Mouse (Mus musculus) T-helper 1 cell (primary cell): ENCODE measurements at regions not wholly inside any gene's neighbourhood (a gene's known extent, or its start where the extent isn't known, plus 50 kb on each side); places are given as distances from the start of the nearest gene placed in this dataset.
"Not testable (repeated sequence)": the region's sequence is repeated elsewhere in the genome, so short reads cannot be mapped to it uniquely, and the experiment has no call there.

ENCODE experiments used
- in situ Hi-C: fragments of 300-600 bp; cut with MboI, MseI; formaldehyde crosslinking; loops from one replicate; pipeline ENCODE4 v1.15.1; 2025; ENCODE audit warnings: high pct_unique_total_duplicates

- in situ Hi-C loops: loop anchor here (10.0 kb wide), 1 partner anchor 1949 kb away; no protein-coding TSS in a partner anchor
These were observed 497.2 kb downstream of the Pla2g4a start for GRCm38 (mm10) chr1:149463930-149464329.

- in situ Hi-C loops: no loop called here
These were observed 511.1 kb downstream of the Pla2g4a start for GRCm38 (mm10) chr1:149449801-149450493.

- in situ Hi-C loops: no loop called here
These were observed 512.6 kb downstream of the Pla2g4a start for GRCm38 (mm10) chr1:149448516-149448915.

- in situ Hi-C loops: no loop called here
These were observed 550.1 kb downstream of the Pla2g4a start for GRCm38 (mm10) chr1:149411009-149411408.

- in situ Hi-C loops: no loop called here
These were observed 555.7 kb downstream of the Pla2g4a start for GRCm38 (mm10) chr1:149405367-149405766.

GRCm38 (mm10) chr1:149388706-149389105, 572.4 kb downstream of the Pla2g4a start:
- in situ Hi-C loops: no loop called here

- in situ Hi-C loops: no loop called here
These were observed 609.7 kb downstream of the Pla2g4a start for GRCm38 (mm10) chr1:149351338-149351907.

GRCm38 (mm10) chr1:149347359-149347758, 613.7 kb downstream of the Pla2g4a start:
- in situ Hi-C loops: no loop called here

GRCm38 (mm10) chr1:149338158-149338557, 622.9 kb downstream of the Pla2g4a start:
- in situ Hi-C loops: no loop called here

GRCm38 (mm10) chr1:149332239-149332638, 628.9 kb downstream of the Pla2g4a start:
- in situ Hi-C loops: no loop called here

GRCm38 (mm10) chr1:149327171-149327570, 633.9 kb downstream of the Pla2g4a start:
- in situ Hi-C loops: no loop called here

GRCm38 (mm10) chr1:149323095-149323494, 638.0 kb downstream of the Pla2g4a start:
- in situ Hi-C loops: no loop called here

GRCm38 (mm10) chr1:149289725-149290124, 671.4 kb downstream of the Pla2g4a start:
- in situ Hi-C loops: no loop called here

GRCm38 (mm10) chr1:149274932-149275331, 686.2 kb downstream of the Pla2g4a start:
- in situ Hi-C loops: no loop called here

- in situ Hi-C loops: no loop called here
These were observed 704.2 kb downstream of the Pla2g4a start for GRCm38 (mm10) chr1:149256866-149257265.

GRCm38 (mm10) chr1:149254141-149254540, 706.9 kb downstream of the Pla2g4a start:
- in situ Hi-C loops: no loop called here

GRCm38 (mm10) chr1:149238329-149239015, 722.6 kb downstream of the Pla2g4a start:
- in situ Hi-C loops: no loop called here

GRCm38 (mm10) chr1:149227170-149227569, 733.9 kb downstream of the Pla2g4a start:
- in situ Hi-C loops: not testable (repeated sequence)

GRCm38 (mm10) chr1:149226400-149226799, 734.7 kb downstream of the Pla2g4a start:
- in situ Hi-C loops: no loop called here

- in situ Hi-C loops: no loop called here
These were observed 758.5 kb downstream of the Pla2g4a start for GRCm38 (mm10) chr1:149202631-149203030.

GRCm38 (mm10) chr1:149199284-149199683, 761.8 kb downstream of the Pla2g4a start:
- in situ Hi-C loops: no loop called here

- in situ Hi-C loops: no loop called here
These were observed 762.2 kb downstream of the Pla2g4a start for GRCm38 (mm10) chr1:149198854-149199253.
